Mouse (Mus musculus): ENCODE data around the gene Trim2.

The Trim2 gene

GRCm38 (mm10) chr3:84319504-84319903, 12.8 kb upstream of the Trim2 start:
- peak; percentile 22 for DNase-seq (ENCODE audit: low read depth, low spot score)

GRCm38 (mm10) chr3:84318865-84319264, 12.2 kb upstream of the Trim2 start:
- no peak for DNase-seq (ENCODE audit: low read depth, low spot score)

GRCm38 (mm10) chr3:84314651-84315191, 8.0 kb upstream of the Trim2 start:
- DNase-seq (ENCODE audit: low read depth, low spot score), result peak; percentile 91

- DNase-seq (ENCODE audit: low read depth, low spot score), result no peak
Observed at GRCm38 (mm10) chr3:84313801-84314541, 7.3 kb upstream of the Trim2 start.

- peak; percentile 91 for DNase-seq (ENCODE audit: low read depth, low spot score)
Observed at GRCm38 (mm10) chr3:84313003-84313800, 6.5 kb upstream of the Trim2 start.

GRCm38 (mm10) chr3:84312326-84312725, 5.6 kb upstream of the Trim2 start:
- DNase-seq (ENCODE audit: low read depth, low spot score), result no peak

- DNase-seq (ENCODE audit: low read depth, low spot score), result no peak
Observed at GRCm38 (mm10) chr3:84307516-84307915, 839 bp upstream of the Trim2 start.

GRCm38 (mm10) chr3:84305722-84306510, 761 bp downstream of the Trim2 start:
- no peak for DNase-seq (ENCODE audit: low read depth, low spot score)

- DNase-seq (ENCODE audit: low read depth, low spot score), result peak; percentile 96
Observed at GRCm38 (mm10) chr3:84305010-84305692, 1.5 kb downstream of the Trim2 start.

- peak; percentile 92 for DNase-seq (ENCODE audit: low read depth, low spot score)
Observed at GRCm38 (mm10) chr3:84304339-84305009, 2.2 kb downstream of the Trim2 start.

GRCm38 (mm10) chr3:84303395-84303949, 3.2 kb downstream of the Trim2 start:
- DNase-seq (ENCODE audit: low read depth, low spot score), result no peak

- DNase-seq (ENCODE audit: low read depth, low spot score), result peak; percentile 45
Observed at GRCm38 (mm10) chr3:84302273-84302672, 4.4 kb downstream of the Trim2 start.

GRCm38 (mm10) chr3:84301674-84302073, 5.0 kb downstream of the Trim2 start:
- no peak for DNase-seq (ENCODE audit: low read depth, low spot score)

GRCm38 (mm10) chr3:84298186-84298585, 8.5 kb downstream of the Trim2 start:
- no peak for DNase-seq (ENCODE audit: low read depth, low spot score)

GRCm38 (mm10) chr3:84296676-84297075, 10.0 kb downstream of the Trim2 start:
- peak; percentile 73 for DNase-seq (ENCODE audit: low read depth, low spot score)

- no peak for DNase-seq (ENCODE audit: low read depth, low spot score)
Observed at GRCm38 (mm10) chr3:84294734-84295133, 11.9 kb downstream of the Trim2 start.

- peak; percentile 51 for DNase-seq (ENCODE audit: low read depth, low spot score)
Observed at GRCm38 (mm10) chr3:84293666-84294595, 12.7 kb downstream of the Trim2 start.

- DNase-seq (ENCODE audit: low read depth, low spot score), result peak; percentile 85
Observed at GRCm38 (mm10) chr3:84292238-84292637, 14.4 kb downstream of the Trim2 start.

GRCm38 (mm10) chr3:84288931-84289330, 17.7 kb downstream of the Trim2 start:
- DNase-seq (ENCODE audit: low read depth, low spot score), result peak; percentile 93
